Mouse (Mus musculus): Measurements from ENCODE around the gene Hist1h2ao.
"Not testable (repeated sequence)": the region's sequence is repeated elsewhere in the genome, so short reads cannot be mapped to it uniquely, and the experiment has no call there.

- not testable (repeated sequence) for TF ChIP-seq CTCF (IDR thresholded peaks at IDR 0.05; ENCODE audit: control insufficient read depth, insufficient read depth, insufficient replicate concordance, low read depth, low read length); POLR2A (IDR thresholded peaks at IDR 0.05; ENCODE audit: control insufficient read depth, low read depth, low read length)
Observed at GRCm38 (mm10) chr13:21811539-21811938, 1.3 kb downstream of the Hist1h2ao start, which contains the start of gene Hist1h4m.
